Mouse (Mus musculus): ENCODE results near the gene Mrpl42. TPM values are rescaled to one million over a fixed set of nuclear protein-coding genes. Genes with fewer than 3 reads are reported as not detected.

Gene Mrpl42
- polyA plus RNA-seq, 1 experiment from 2014 or later: 198 TPM

GRCm38 (mm10) chr10:95464527-95464926 lies 37.2 kb downstream of the Mrpl42 start:
- in situ Hi-C loops (cut with MboI; ENCODE audit: low pct_unique_long_range_greater_than_20kb): no loop called here
- POLR2A ChIA-PET: no interaction called here
- DNase-seq (ENCODE audit: low read depth, low spot score) (no peak), ATAC-seq (no peak)
- no peaks in the 10 kb centered on the region for H3K27me3 ChIP-seq
- CTCF ChIA-PET: interaction anchor here (0.9 kb wide), 1 partner anchor 65 kb away, joined by 3 read pairs; no protein-coding TSS in a partner anchor
- no peak for TF ChIP-seq CTCF (IDR thresholded peaks at IDR 0.05)

- H3K27me3 ChIP-seq: no peaks in the 10 kb centered on the region
- DNase-seq (ENCODE audit: low read depth, low spot score) (no peak), ATAC-seq (no peak)
- in situ Hi-C loops (cut with MboI; ENCODE audit: low pct_unique_long_range_greater_than_20kb): no loop called here
- ChIA-PET CTCF (interaction anchor here (1.2 kb wide), 1 partner anchor 9 kb away, joined by 3 read pairs; no protein-coding TSS in a partner anchor), POLR2A (no interaction called here)
- no peak for TF ChIP-seq CTCF (IDR thresholded peaks at IDR 0.05)
Measured at GRCm38 (mm10) chr10:95462231-95462630, 39.5 kb downstream of the Mrpl42 start.

- DNase-seq (ENCODE audit: low read depth, low spot score): no peak
- CTCF ChIA-PET: interaction anchor here (0.9 to 1.2 kb wide), 2 partner anchors 10 to 12 kb away, joined by 3 to 4 read pairs; no protein-coding TSS in a partner anchor
- no peaks in the 10 kb centered on the region for H3K27me3 ChIP-seq
- no peak for TF ChIP-seq CTCF (IDR thresholded peaks at IDR 0.05)
- no peak for ATAC-seq
- in situ Hi-C loops (cut with MboI; ENCODE audit: low pct_unique_long_range_greater_than_20kb): no loop called here
- POLR2A ChIA-PET: no interaction called here
Measured at GRCm38 (mm10) chr10:95461053-95461553, 40.6 kb downstream of the Mrpl42 start.

GRCm38 (mm10) chr10:95458050-95458806 lies 43.5 kb downstream of the Mrpl42 start:
- no peaks in the 10 kb centered on the region for H3K27me3 ChIP-seq
- ChIA-PET POLR2A (no interaction called here), CTCF (interaction anchor here (1.0 kb wide), 1 partner anchor 7 kb away, joined by 4 read pairs; no protein-coding TSS in a partner anchor)
- DNase-seq (ENCODE audit: low read depth, low spot score) (no peak), ATAC-seq (no peak)
- in situ Hi-C loops (cut with MboI; ENCODE audit: low pct_unique_long_range_greater_than_20kb): no loop called here
- TF ChIP-seq CTCF (IDR thresholded peaks at IDR 0.05): no peak

GRCm38 (mm10) chr10:95457367-95458049 lies 44.2 kb downstream of the Mrpl42 start:
- ChIA-PET CTCF (no interaction called here), POLR2A (no interaction called here)
- DNase-seq (ENCODE audit: low read depth, low spot score): no peak
- H3K27me3 ChIP-seq: no peaks in the 10 kb centered on the region
- no peak for ATAC-seq
- in situ Hi-C loops (cut with MboI; ENCODE audit: low pct_unique_long_range_greater_than_20kb): no loop called here
- no peak for TF ChIP-seq CTCF (IDR thresholded peaks at IDR 0.05)

- DNase-seq (ENCODE audit: low read depth, low spot score): no peak
- CTCF ChIA-PET: no interaction called here
- in situ Hi-C loops (cut with MboI; ENCODE audit: low pct_unique_long_range_greater_than_20kb): no loop called here
Measured at GRCm38 (mm10) chr10:95456103-95456502, 45.6 kb downstream of the Mrpl42 start.

GRCm38 (mm10) chr10:95453282-95453681 lies 48.5 kb downstream of the Mrpl42 start:
- in situ Hi-C loops (cut with MboI; ENCODE audit: low pct_unique_long_range_greater_than_20kb): no loop called here
- no peaks in the 10 kb centered on the region for H3K27me3 ChIP-seq
- no peak for TF ChIP-seq CTCF (IDR thresholded peaks at IDR 0.05)
- CTCF ChIA-PET: interaction anchor here (1.2 to 1.6 kb wide), 2 partner anchors 8 to 15 kb away, joined by 3 to 5 read pairs; no protein-coding TSS in a partner anchor
- no peak for ATAC-seq
- DNase-seq (ENCODE audit: low read depth, low spot score): no peak
- POLR2A ChIA-PET: no interaction called here

More at GRCm38 (mm10) chr10:95456103-95456502, 45.6 kb downstream of the Mrpl42 start:
- ATAC-seq: no peak
- POLR2A ChIA-PET: no interaction called here
- no peak for TF ChIP-seq CTCF (IDR thresholded peaks at IDR 0.05)
- H3K27me3 ChIP-seq: no peaks in the 10 kb centered on the region

GRCm38 (mm10) chr10:95449033-95449432 lies 52.7 kb downstream of the Mrpl42 start:
- ChIA-PET POLR2A (no interaction called here), CTCF (interaction anchor here (0.8 to 1.2 kb wide), 2 partner anchors 14 to 18 kb away, joined by 3 read pairs; no protein-coding TSS in a partner anchor)
- TF ChIP-seq CTCF (IDR thresholded peaks at IDR 0.05): no peak
- ATAC-seq (no peak), DNase-seq (ENCODE audit: low read depth, low spot score) (no peak)
- H3K27me3 ChIP-seq: no peaks in the 10 kb centered on the region
- in situ Hi-C loops (cut with MboI; ENCODE audit: low pct_unique_long_range_greater_than_20kb): no loop called here

GRCm38 (mm10) chr10:95447954-95448353 lies 53.8 kb downstream of the Mrpl42 start:
- DNase-seq (ENCODE audit: low read depth, low spot score) (no peak), ATAC-seq (no peak)
- POLR2A ChIA-PET: no interaction called here
- in situ Hi-C loops (cut with MboI; ENCODE audit: low pct_unique_long_range_greater_than_20kb): no loop called here
- CTCF ChIA-PET: no interaction called here
- H3K27me3 ChIP-seq: no peaks in the 10 kb centered on the region
- no peak for TF ChIP-seq CTCF (IDR thresholded peaks at IDR 0.05)

GRCm38 (mm10) chr10:95445104-95446056 lies 56.4 kb downstream of the Mrpl42 start:
- CTCF ChIA-PET: interaction anchor here (1.6 kb wide), 1 partner anchor 8 kb away, joined by 5 read pairs; no protein-coding TSS in a partner anchor
- H3K27me3 ChIP-seq: no peaks in the 10 kb centered on the region
- in situ Hi-C loops (cut with MboI; ENCODE audit: low pct_unique_long_range_greater_than_20kb): no loop called here
- ATAC-seq: no peak
- POLR2A ChIA-PET: no interaction called here
- no peak for DNase-seq (ENCODE audit: low read depth, low spot score)
- no peak for TF ChIP-seq CTCF (IDR thresholded peaks at IDR 0.05)
